Mouse (Mus musculus): ENCODE measurements around the gene Nos3. TPM values are rescaled to one million over a fixed set of nuclear protein-coding genes. Genes with fewer than 3 reads are reported as not detected.

Nos3 gene
- total RNA-seq, 2 experiments from 2014 or later = 8.0 to 9.5 TPM

DNA sequence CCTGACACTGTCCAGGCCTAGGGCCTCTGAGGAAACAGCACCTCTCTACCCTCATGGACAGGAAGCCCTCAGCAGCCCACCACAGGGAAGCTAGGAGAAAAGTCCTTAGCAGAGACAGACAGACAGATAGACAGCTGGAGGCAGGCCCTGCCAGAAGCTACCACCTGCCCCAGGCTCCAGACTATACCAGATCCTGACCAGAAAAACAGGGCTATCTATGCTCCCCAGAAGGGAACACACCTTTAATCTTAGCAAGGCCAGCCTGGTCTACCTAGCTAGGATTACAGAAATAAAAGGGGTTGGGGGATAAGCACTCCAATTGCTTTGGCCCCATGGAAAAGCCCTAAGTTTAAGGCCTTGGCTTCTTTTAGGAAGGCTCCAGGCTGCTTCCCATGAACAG lies 21.2 kb upstream of the Nos3 start:
- intact Hi-C loops (cut with DNase I) = no loop called here
- no peak for DNase-seq (ENCODE audit: low spot score in 2 of 2)

- DNase-seq (ENCODE audit: low spot score in 2 of 2) = no peak
- intact Hi-C loops (cut with DNase I) = no loop called here
Measured at GRCm38 (mm10) chr5:24343977-24344436, 20.6 kb upstream of the Nos3 start.

- no peak for DNase-seq (ENCODE audit: low spot score in 2 of 2)
- intact Hi-C loops (cut with DNase I) = no loop called here
Measured at GRCm38 (mm10) chr5:24344477-24345051, 20.0 kb upstream of the Nos3 start.

- intact Hi-C loops (cut with DNase I) = no loop called here
- DNase-seq (ENCODE audit: low spot score in 2 of 2) = no peak
Measured at GRCm38 (mm10) chr5:24346313-24346712, 18.3 kb upstream of the Nos3 start.

- DNase-seq (ENCODE audit: low spot score in 2 of 2) = no peak
- intact Hi-C loops (cut with DNase I) = no loop called here
Measured at GRCm38 (mm10) chr5:24347186-24347875, 17.3 kb upstream of the Nos3 start.

DNA sequence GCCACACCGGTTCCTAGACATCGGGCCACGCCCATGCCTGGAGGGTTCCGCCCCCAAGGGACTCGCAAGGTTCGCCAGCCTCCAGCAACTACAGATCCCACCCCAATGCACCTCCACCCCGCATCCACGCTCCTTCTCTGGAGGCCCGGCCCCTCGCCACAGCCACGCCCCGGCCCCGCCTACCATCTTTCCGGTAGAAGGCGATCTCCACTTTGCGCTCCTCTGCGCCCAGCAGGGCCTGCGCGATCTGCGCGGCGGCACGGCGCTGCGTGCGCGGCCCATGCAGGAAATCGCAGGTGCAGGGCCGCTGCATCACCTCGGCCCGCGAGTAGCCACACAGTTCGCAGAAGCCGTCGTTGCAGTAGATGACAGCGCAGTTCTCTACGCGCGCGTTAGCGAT lies 16.5 kb upstream of the Nos3 start:
- intact Hi-C loops (cut with DNase I) = no loop called here

GRCm38 (mm10) chr5:24348546-24348945 lies 16.1 kb upstream of the Nos3 start:
- intact Hi-C loops (cut with DNase I) = no loop called here
- no peak for DNase-seq (ENCODE audit: low spot score in 2 of 2)

More for the DNA sequence above, 16.5 kb upstream of the Nos3 start:
- peak; percentile 60 to 71 for DNase-seq (ENCODE audit: low spot score in 2 of 2)

- no peak for DNase-seq (ENCODE audit: low spot score in 2 of 2)
- intact Hi-C loops (cut with DNase I) = loop anchor here (5.0 kb wide), 1 partner anchor 37 kb away; no protein-coding TSS in a partner anchor
Measured at GRCm38 (mm10) chr5:24350073-24350472, 14.5 kb upstream of the Nos3 start.

- DNase-seq (ENCODE audit: low spot score in 2 of 2) = no peak
- intact Hi-C loops (cut with DNase I) = loop anchor here (5.0 kb wide), 1 partner anchor 37 kb away; no protein-coding TSS in a partner anchor
Measured at GRCm38 (mm10) chr5:24350531-24351250, 13.9 kb upstream of the Nos3 start.

DNA sequence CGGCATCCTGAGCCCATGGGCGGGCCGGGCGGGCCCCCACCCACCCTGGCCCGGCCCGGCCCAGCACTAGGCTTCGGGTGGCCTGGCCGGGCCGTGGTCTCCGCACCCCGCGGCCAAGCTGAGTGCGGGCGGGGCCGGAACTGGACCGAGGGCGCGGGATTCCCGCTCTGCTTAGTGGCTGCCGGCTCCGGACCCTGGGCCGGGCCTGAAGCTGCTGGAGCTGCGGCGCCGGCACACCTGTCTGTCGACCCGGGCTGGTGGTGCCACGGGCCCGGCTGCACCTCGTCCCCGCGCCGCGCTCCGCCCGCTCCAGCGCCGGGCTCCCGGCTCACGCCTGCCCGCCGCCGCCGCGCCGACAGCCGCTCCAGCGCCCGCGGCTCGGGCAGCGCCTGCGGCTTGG lies 13.3 kb upstream of the Nos3 start, which contains the start of gene Kcnh2:
Gene Kcnh2, minus strand, starts transcription at position 327 of the 400 bp plus-strand sequence.
- DNase-seq (ENCODE audit: low spot score in 2 of 2) = no peak
- intact Hi-C loops (cut with DNase I) = loop anchor here (5.0 kb wide), 1 partner anchor 36 kb away; no protein-coding TSS in a partner anchor

DNA sequence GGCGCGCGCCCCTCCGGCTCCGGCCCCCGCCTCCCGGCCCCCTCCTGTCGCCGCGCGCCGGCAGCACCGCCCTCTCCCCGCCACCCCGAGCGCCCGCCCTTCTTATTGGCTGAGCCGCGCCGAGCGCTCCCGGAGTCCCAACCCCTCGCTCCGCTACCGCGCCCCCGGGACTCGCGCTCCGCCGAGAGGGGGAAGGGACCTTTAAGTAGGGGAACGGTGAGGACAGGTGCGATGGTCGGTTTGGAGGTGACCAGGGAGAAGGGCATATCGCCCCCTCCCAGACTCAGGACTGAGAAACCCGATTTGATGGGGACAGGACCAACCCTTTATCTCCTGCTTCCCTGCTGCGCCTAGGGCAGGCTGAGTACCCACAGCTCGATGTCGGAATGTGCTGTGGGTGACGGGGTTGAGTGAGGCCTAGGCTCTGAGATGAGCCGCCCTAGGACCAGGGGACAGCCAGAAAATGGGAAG lies 12.9 kb upstream of the Nos3 start:
- DNase-seq (ENCODE audit: low spot score in 2 of 2) = peak; percentile 86 to 92
- intact Hi-C loops (cut with DNase I) = loop anchor here (5.0 kb wide), 1 partner anchor 36 kb away; no protein-coding TSS in a partner anchor

- intact Hi-C loops (cut with DNase I) = loop anchor here (5.0 kb wide), 1 partner anchor 35 kb away; no protein-coding TSS in a partner anchor
- DNase-seq (ENCODE audit: low spot score in 2 of 2) = no peak
Measured at GRCm38 (mm10) chr5:24352251-24352859, 12.3 kb upstream of the Nos3 start.

GRCm38 (mm10) chr5:24353327-24353726 lies 11.3 kb upstream of the Nos3 start:
- no peak for DNase-seq (ENCODE audit: low spot score in 2 of 2)
- intact Hi-C loops (cut with DNase I) = loop anchor here (5.0 kb wide), 1 partner anchor 34 kb away; no protein-coding TSS in a partner anchor

GRCm38 (mm10) chr5:24356764-24357163 lies 7.8 kb upstream of the Nos3 start:
- DNase-seq (ENCODE audit: low spot score in 2 of 2) = peak in 1 of 2 experiments; percentile 66

GRCm38 (mm10) chr5:24357461-24357860 lies 7.1 kb upstream of the Nos3 start:
- intact Hi-C loops (cut with DNase I) = no loop called here
- DNase-seq (ENCODE audit: low spot score in 2 of 2) = no peak

More at GRCm38 (mm10) chr5:24356764-24357163, 7.8 kb upstream of the Nos3 start:
- intact Hi-C loops (cut with DNase I) = no loop called here

DNA sequence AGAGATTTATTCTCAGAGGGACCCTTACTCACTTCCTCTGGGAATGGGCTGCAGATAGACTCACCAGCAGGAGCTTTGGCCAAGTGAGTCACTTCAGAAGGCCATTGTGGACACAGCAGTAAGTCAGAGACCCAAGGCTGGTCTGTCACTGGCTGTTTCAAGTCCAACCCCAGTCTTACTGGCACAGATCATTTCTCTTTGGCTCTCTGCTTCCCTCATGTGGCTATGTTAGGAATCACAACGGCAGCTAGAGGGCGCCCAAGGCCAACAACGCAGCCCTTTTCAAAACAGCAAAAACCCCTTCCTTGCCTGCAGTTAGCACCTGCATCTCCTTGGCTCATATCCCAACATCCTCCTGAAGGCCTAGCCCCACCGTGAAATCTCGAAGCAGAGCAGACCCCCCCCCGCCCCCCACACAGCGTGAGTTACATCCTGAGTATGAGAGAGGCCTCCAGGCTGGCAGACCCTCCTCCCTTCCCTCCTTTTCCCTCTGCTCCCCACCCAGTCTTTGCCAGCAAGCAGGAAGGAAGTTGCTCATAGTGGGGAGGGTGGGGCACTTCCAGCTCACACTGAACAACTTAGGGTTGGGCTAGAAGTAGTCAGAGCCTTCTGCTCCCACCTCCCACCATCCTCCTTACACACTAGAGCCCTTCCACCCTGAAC lies 3.7 kb upstream of the Nos3 start:
- intact Hi-C loops (cut with DNase I) = loop anchor here (1.0 to 5.0 kb wide), 3 partner anchors 26 to 194 kb away; no protein-coding TSS in a partner anchor
- peak; percentile 84 to 89 for DNase-seq (ENCODE audit: low spot score in 2 of 2)

DNA sequence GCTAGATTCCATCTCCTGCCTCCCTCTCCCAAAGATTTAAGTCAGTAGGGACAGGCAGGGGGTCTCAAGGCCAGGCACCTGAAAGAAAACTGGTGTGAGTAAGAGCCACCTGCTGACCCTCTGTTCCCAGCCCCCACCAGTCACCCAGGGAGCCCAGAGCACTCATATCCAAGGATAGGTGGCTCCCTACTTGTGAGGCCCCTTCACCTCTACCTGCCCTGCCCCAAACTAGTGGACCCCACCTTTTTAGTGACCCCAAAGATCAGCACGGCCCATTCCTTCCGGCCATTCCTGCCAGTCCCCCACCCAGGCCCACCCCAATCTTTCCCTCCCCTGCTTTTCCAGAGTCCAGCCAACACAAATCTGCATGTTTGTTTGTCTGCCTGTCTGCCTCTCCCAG lies 1.1 kb upstream of the Nos3 start:
- intact Hi-C loops (cut with DNase I) = loop anchor here (5.0 kb wide), 1 partner anchor 196 kb away; no protein-coding TSS in a partner anchor
- DNase-seq (ENCODE audit: low spot score in 2 of 2) = no peak

GRCm38 (mm10) chr5:24364061-24364460 lies 549 bp upstream of the Nos3 start:
- intact Hi-C loops (cut with DNase I) = loop anchor here (5.0 kb wide), 1 partner anchor 197 kb away; no protein-coding TSS in a partner anchor
- DNase-seq (ENCODE audit: low spot score in 2 of 2) = no peak

DNA sequence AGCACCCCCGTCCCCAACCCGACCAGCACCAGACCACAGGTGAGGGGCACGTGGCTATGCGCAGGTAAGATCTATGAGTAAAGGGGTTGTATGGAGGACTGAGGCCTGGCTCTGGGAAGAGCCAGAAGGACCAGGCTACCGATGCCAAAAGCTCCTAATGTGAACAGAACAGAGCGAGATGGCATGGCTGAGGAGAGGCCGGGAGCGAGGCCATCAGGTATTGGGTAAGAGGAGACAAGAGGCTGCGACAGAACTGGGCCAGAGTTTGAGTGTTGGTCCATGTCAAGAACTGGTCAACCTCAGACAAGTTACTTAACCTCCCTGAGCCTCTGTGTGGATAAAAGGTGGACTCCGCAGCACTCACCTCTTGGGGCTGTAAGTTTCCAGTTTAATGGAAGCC lies 353 bp downstream of the Nos3 start:
- intact Hi-C loops (cut with DNase I) = loop anchor here (5.0 kb wide), 1 partner anchor 198 kb away; no protein-coding TSS in a partner anchor

More for the DNA sequence above, 353 bp downstream of the Nos3 start:
- no peak for DNase-seq (ENCODE audit: low spot score in 2 of 2)
